Mouse (Mus musculus) adrenal gland (tissue): Measurements from ENCODE around the gene Rpl19.

Experiments
- intact Hi-C: fragments of 180-260 bp; cut with DNase I; formaldehyde crosslinking; loops from one replicate; pipeline ENCODE4 v1.15.1; 2025

Gene Rpl19

DNA sequence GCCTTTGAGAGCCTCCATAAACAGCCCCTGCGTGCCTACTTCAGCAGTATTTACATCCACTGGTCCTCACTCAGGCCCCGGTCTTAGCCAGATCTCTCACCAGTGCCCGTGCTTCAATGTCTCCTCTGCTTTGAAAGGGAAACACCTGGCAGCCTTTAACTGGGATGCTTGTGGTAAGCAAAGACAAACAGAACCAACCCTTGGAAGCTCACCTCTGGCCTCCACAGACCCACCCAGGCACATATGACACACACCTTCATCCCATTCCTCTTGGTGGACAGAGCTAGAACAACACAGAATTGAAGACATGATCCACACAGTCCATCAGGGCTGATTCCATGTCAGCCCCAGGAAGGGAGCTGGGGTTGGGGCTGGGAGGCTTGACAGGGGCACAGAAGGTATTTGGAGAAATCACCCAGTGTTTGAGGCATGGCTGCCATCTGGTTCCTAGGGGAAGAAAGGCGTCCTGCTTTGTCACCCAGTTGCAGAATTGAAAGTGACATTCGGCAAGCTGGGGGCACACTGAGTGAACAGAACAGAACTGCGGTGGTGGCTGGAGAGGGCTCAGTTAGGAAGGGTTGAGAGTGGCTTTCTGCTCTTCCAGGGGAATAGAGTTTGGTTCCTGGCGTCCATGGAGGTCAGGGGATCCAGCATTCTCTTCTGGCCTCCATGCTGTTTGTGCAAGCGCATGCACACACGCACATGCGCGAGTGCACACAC is 28.3 kb upstream of the Rpl19 start:
- intact Hi-C loops = no loop called here

DNA sequence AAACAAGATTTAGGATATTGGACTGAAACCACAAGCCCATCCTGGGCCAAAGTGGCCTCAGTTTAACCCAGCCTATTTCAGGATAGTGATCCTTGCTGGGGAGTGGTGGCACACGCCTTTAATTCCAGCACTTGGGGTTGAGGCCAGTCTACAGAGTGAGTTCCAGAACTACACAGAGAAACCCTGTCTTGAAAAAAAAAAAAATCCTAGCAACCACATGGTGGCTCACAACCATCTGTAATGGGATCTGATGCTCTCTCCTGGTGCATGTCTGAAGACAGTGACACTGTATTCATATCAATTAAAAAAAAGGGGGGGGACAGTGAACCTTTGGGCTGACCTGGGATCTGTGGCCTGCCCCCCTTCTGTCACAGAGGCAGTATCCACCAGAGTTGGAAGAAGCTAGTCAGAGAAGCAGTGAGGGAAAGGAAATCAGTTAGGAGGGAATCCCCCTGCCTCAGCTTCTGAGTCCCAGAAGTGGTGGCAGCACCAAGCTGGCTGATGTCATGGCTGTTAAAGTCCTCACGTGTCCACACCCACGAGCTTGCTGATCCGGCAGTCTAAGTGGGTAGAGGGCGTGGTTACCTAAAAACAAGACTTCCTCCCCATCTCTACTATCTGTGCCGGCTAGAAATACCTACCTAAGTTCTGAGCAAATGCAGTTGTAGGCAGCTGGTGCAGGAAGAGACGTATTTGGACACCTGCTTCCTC is 27.5 kb upstream of the Rpl19 start:
- intact Hi-C loops = no loop called here

DNA sequence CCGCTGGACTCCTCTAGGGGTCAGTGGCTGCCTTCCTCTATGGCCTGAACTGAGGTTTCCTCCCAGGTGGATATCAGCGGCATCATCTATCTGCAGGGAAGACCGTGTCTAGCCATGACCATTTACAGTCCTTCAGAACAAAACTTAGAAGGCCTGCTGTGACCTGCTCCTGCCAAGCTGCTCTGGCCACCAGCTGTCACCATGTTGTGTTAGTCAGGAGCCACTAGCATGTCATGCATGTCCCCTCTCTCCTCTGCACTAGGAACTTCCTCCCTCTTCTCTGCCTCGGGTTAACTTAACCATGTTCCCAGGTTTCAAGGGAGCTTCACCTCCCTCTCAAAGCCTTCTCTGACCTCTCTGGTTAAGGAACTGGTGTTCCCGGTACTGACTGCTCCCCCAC is 26.8 kb upstream of the Rpl19 start:
- intact Hi-C loops = no loop called here

DNA sequence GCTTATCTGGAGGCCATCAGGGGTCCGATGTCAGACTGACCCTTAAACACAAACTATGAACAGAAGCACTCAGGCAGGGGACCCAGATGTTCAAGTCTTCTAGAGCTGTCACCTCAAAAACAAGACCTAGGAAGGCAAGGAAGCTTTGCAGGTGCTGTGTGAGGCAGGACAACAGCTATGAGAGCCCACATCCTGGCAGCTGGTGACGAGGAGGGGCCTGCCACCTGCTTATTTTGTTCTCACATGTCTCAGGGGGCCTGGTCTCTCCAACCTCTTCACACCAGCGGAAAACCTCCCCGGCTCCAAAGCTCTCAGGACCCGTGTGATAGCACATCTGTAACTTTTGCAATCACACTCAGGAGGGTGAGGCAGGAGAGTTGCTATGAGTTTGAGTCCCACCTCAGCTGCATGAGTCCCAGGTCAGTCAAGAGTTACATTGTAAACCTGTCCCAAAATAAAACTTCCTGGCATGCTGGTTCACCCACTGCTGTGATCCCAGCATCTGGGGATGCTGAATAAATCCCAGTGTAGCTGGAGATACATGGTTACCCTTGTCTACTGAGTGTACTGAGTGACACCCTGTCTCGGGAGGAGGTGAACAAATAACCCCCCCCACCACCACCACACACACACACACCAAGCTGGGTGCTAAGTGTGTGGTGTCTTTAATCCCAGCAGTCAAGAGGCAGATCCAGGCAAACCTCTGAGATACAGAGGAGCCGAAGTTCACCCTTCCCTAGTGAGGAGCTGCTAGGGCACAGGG is 26.0 kb upstream of the Rpl19 start:
- intact Hi-C loops = no loop called here

DNA sequence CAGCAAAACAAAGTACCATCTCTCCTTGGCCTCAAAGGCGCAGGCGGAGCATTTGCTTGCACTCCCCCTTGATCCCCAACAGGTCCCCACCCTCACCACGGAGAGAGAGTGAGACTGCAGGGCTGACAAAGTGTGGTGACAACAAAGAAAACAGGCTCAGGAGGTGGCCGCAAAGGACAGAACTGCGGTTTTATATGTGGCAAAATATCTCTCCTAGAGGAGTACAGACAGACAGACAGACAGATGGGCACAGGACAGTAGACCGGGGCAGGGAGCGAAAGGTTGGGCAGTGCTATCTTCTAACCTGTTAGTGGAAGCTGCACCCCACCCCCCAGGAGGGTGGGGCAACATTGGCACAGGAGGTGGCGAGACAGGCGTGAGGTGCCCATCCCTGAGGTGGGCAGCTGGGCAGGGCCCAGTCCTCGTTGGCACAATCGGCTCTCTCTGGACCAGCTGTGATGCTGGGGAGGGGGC is 25.1 kb upstream of the Rpl19 start:
- intact Hi-C loops = no loop called here

DNA sequence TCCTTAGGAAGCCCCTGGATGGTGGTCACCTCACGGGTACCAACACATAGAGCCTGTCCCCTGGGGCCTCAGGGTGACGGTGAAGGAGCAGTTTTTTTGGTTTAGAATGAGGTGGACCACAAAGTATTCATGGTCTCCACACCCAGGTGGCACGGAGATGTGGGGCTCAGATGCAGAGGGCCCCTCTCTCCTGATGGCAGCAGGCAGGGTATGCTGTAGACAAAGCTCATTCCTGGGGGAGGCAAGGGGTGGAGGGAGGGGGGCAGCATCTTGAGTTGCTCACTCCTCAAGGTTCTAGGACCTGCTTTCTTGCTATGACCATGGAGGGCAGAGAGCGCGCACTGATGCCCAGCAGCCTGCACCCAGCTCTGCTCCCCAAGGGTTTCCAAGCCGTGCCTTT is 24.5 kb upstream of the Rpl19 start:
- intact Hi-C loops = no loop called here

DNA sequence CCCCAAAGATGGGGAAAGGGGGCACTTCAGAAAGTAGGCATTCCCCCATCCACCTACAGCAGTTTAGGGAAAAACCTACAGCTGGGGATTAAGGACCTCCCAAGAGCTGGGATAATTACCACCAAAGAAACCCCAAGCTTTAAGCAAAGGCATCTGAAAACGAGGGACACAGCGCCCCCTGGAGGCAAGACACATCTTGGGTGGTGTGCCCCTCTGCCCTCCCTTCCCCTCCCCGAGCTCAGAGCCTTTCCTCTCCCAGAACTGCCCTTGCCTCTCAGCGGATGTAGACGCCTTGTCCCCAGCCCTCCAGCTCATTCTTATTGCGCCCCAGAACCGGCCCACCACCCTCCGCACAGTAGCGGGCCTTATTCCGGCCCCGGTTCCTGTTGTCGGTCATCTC is 23.9 kb upstream of the Rpl19 start:
- intact Hi-C loops = no loop called here

DNA sequence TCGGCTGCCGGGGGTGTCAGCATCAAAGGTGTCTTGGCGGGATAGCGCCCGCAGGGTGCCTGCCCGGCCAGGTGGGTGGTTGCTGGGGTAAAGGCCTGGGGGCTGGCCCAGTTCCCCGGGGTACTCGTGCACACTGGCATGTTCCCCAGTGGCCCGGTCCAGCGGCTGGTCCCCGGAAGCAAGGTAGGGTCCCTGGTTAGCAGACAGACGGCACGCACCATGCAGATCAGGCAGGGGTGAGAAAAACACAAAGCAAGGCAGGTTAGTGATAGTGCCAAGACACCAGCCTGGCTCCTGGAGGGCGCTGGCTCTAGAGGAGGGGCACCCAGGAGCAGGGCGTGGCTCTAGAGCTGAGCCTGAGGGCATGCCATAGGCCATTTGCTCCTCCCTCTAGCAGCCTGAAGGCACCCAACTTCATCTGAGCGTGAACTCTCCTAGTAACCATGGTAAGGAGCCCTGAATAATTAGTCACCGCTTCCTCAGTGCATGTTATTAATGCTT is 23.3 kb upstream of the Rpl19 start:
- intact Hi-C loops = no loop called here

DNA sequence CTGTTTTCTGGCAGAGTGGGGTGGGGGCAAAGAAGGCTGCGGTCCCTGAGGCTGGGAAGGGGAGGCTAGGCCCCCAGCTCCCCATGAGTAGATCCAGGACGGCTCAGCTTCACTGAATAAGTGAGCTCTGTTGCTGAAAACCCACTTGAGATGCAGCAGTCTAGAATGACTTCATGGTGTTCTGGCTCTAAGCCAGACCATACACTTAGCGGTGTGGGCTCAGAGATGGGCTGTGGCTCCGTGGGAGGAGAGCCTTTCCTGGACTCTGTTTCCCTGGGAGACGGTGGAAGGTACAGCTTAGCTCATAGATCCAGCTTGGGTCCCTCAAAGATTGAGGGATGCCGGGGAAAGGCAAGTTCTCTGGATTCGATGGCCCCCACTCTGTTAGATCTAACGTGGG is 22.3 kb upstream of the Rpl19 start:
- intact Hi-C loops = no loop called here

DNA sequence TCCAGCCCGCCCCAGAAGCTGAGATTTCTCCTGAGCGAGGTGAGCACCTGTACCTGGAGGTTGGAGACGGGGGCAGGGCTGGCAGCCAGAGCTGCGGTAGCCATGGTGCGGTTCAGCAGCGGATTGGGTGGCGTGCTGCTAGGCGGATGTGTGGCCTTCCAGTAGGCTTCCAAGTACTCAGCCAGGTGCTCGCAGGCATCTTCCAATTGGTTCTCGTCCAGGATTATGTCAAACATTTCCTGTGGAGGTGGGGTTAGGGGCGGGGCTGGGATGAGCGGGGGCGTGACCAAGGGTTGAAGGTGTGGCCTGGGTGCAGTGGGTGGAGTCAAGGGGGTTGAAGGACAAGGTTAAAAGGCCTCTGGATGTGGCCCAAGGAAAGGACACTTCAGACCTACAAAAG is 21.4 kb upstream of the Rpl19 start:
- intact Hi-C loops = no loop called here

DNA sequence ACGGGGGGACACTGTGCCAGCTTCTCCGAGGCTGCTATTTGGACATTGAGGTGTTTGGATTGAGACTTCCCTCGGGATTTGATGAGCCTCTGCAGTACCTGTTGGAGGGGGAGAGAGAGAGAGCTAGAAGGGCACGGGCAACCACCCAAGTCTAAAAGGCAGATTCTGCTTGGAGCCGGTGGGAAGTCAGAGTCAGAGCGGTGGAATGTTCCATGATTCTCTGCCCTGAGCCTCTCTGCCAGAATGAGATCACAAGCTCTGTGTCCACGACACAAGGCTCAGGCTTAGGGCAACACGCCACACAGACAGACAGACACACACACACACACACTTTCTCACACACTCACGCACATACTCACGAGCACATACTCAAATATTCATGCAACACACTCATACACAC is 20.8 kb upstream of the Rpl19 start:
- intact Hi-C loops = no loop called here

DNA sequence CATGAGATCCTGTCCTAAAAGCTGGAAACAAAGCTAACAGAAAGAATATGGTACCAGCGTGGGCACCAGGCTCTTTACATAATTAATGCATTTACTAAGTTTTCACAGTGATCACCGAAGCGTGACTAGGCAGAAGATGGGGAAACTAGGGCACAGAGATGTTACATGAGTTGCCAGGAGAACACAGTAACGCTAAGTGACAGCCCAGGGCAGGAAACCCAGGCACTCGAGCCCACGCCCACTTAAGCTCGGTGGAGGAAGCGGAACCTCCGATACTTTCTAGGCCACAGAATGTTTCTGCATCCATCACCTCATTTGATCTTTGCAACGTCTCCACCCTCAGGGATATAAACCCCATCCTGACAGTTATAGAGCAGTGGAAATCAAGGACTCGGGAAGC is 18.4 kb upstream of the Rpl19 start:
- intact Hi-C loops = no loop called here

DNA sequence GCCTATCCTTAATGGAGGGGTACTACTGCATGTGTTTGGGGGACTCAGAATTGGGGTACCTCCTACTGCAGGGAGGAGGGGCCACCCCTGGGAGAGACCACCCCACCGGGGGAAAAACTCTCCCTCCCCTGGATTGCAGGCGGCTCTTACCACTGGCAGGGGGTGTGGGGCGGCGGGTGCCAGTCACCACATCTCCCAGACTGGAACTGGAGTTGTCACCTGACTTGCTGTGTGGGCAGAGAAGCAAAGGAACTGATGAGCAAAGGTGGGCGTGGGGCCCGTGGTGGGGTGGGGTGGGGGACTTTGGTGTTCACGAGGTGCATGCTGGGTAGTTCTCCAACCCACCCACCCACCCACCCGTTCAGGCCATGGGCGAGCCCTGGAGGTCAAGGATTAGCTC is 14.8 kb upstream of the Rpl19 start:
- intact Hi-C loops = no loop called here

DNA sequence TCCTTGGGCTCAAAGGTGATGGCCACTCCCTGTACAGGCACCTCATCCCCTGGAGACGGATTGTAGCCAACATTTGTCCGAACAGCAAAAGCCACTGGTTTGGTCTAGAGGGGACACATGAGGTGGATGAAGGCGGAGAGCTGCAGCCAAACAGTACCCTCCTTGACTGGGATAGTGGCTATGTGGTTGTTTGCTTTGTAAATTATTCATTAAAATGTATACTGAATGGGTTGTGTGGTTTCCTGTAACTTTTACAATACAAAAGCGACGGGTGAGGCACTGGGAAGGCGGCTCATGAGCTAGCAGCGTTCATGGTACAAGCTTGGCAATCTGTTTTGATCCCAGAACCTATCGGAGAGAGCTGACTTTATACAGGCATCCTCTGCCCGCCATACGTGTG is 13.7 kb upstream of the Rpl19 start:
- intact Hi-C loops = no loop called here

DNA sequence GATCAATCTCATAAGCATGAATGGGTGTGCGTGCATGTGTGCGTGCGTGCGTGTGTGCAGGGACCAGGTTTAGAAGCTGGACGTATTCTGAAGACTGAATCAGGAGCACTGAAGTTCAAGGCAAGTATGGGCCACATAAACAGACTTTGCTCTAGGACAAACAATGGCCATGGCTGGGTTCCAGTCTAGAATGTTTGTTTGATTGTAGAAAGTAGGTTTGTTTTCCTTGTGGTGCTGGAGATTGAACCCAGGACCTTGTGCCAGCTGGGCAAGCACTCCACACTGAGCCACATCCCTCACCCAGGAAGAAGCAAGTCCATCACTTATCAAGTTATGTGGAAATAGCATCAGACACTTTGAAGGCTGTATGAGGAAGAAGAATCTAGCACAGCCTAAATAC is 10.3 kb upstream of the Rpl19 start:
- intact Hi-C loops = no loop called here

DNA sequence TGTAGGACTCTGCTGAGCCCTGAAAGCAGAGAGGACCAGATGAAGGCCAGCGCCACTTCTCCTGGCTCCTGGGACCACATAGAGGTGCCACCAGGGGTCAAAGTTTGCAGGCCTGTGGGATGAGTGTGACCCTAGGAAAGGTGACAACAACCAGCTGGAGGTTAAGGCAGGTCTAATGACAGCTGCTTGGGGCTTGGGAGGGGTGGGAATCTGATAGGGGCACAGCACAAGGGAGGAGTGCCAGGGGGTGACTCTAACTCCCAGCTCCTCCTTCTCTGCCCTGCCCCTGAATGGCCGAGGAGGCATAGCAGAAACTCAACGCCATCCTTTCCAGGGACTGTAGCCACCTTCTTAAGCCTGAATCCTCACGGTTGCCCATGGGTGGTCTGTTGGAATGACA is 9.7 kb upstream of the Rpl19 start:
- intact Hi-C loops = no loop called here

DNA sequence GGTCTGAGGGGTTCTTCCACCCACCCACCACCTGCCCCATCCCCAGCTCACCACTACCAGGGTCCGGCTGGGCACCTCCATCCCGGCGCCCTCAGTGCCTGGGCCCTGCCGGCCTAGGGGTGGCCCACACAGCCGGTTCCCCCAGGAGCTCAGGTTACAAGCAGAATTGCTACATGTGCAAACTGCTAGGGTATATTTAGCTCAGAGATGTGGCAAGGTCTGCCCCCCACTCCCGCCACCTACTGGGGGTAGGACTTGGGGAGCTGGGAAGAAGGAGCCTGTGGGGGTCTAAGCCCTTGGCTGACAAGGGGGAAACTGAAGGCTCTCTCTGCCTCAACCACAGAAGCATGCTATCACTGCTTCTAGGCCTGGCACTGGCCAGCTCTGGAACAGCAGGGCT is 8.3 kb upstream of the Rpl19 start:
- intact Hi-C loops = no loop called here

DNA sequence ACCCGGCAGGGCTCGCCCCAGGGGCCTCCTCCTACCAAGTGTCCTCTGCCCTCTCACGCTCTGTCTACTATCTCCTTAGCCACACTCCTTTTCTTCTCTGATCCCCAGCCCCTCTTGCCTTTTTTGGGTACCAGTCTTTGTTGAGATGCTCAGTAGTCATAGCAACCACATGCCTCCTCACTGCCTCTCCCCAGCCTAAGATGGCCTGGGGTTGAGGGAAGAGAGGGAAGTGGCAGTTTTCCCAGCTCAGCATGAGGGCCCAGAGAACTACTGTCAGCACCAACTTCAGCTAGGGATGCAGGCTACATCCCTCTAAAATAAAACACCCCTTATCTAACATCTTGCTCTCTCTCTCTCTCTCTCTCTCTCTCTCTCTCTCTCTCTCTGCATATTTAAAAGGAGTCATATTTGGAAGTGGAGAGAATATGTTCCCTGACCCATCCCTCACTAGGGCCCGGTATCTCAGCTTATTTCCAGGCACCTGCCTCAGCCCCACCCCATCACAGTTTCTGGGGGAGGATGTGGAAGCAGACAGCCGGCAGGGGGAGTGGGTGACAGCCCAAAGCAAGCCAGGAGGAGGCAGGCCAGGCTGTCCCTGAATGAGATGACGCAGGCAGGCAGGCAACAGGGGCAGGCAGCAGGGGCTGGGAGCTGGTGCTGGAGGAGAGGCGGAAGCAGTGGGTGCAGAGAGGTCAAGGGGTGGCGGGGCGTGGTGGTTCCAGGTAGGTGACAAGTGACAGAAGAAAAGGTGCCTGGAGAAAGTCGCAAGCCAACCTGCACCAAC is 7.5 kb upstream of the Rpl19 start:
- intact Hi-C loops = no loop called here

DNA sequence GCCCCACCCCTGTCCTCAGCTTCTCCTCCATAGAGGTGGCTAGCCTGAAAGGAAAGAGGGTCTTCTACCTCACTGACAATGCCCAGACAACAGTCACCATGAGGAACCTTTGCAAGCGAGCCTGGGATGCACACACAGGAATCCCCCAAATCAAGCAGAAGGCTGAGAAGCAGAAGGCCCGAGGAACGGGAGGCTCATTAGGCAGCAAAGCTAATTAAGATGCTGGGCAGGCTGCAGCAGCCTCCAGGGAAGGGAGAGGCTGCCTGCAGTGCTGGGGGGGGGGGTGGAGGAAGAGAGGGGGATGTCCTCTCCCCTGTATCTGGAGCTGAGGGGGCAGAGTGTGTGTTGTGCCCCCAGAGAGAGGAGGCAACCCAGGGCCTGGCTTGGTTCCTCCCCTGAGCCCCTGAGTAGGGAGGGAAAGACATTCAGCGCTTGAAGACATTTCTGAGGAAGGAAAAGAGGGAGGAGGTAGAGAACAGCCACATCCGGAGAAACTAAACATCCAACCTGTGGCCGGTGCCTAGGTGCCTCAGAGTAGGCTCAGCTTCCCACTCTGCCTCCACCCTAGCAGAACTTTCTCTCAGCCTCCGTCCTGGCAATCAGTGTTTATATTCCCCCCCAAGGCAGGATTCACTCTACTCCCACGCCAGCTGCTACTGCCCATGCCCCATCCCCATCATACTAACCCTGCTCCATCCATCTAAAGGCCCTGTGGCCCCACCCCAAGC is 6.5 kb upstream of the Rpl19 start:
- intact Hi-C loops = no loop called here

DNA sequence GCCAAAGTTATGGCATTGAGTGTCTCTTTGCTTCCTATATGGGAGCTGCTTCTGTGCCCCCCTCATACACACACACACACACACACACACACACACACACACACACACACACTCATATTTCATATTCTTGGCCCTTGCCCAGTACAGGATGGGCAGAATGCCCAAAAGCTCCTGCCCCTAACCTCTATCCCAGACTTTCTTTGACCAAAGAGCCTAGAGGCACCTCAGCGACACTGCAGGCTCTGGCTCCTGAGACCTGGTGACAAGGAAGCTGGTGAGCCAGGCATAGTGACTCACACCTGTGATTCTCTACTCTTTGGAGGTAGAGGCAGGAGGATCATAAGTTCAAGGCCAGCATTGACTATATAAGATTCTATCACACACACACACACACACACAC is 5.8 kb upstream of the Rpl19 start:
- intact Hi-C loops = no loop called here

DNA sequence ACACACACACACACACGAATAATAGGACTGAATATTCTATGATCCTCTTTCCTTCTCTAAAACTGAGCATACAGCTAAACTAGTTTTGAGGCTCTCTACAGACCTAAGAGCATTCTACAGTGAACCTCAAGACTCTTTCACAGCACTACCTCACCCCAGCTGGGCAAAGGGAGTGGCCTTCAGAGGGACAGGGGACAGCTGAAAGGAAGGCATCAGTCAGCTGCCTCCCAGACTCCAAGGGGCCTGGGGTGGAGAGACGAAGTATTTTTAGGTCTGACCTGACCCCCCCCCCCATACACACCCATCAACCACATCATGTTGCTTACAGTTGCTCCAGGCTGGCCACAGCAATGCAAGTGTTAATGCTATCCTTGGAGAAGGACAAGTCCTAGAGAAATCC is 5.4 kb upstream of the Rpl19 start:
- intact Hi-C loops = no loop called here
